Mouse (Mus musculus) testis, postnatal 10 days (tissue): Measurements from ENCODE around the gene Sh3kbp1.

ENCODE experiments used
- DNase-seq: peaks from one replicate; pipeline ENCODE4 v3.0.0; 2021; ENCODE audit warnings: low spot score

Gene Sh3kbp1

GRCm38 (mm10) chrX:159928165-159928564, 301.1 kb downstream of the Sh3kbp1 start:
- no peak for DNase-seq

GRCm38 (mm10) chrX:159928834-159929233, 301.8 kb downstream of the Sh3kbp1 start:
- DNase-seq = no peak

GRCm38 (mm10) chrX:159932027-159932426, 305.0 kb downstream of the Sh3kbp1 start:
- no peak for DNase-seq

DNA sequence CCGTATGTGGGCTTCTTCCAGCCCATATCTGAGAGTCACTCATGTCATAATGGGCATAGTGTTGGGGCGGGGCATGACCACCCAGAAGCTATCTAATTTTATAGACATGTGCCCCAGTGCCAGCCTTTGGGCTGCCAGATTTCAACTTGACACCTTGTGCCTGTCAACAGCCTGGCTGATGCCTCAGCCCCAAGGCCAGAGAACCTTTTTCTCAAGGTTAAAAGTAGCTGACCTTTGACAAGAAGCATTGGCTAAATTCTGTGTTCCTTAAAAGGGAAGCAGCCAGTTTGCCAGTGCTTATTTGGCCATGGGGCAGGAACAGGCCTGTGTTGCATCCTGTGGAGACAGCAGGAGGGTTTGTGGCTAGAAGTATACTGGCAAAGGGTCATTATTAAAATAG, 315.5 kb downstream of the Sh3kbp1 start:
- DNase-seq = no peak

GRCm38 (mm10) chrX:159943586-159943985, 316.5 kb downstream of the Sh3kbp1 start:
- no peak for DNase-seq

GRCm38 (mm10) chrX:159953546-159954429, 326.7 kb downstream of the Sh3kbp1 start:
- DNase-seq = no peak

DNA sequence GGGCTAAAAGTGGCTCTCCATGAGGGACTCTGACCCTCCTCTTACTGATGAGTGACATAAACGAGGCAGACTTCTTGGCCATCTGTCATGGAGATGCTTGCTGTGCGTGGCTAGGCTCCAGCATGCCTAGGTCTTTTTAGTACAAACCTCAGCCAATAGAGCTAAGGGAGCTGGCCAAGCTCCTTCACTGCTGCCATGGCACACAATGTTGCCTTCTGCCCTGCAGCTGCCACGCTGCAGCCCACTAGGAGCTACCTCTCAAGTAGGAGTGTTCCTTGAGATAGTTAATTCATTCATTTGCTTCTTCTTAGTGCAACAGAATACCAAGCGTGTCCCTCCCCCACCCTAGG, 327.3 kb downstream of the Sh3kbp1 start:
- no peak for DNase-seq

GRCm38 (mm10) chrX:159955433-159955832, 328.4 kb downstream of the Sh3kbp1 start:
- no peak for DNase-seq

- DNase-seq = no peak
Observed at GRCm38 (mm10) chrX:159961385-159961784, 334.3 kb downstream of the Sh3kbp1 start.

GRCm38 (mm10) chrX:159963273-159963672, 336.2 kb downstream of the Sh3kbp1 start:
- DNase-seq = peak; percentile 50

- no peak for DNase-seq
Observed at GRCm38 (mm10) chrX:159963925-159964324, 336.9 kb downstream of the Sh3kbp1 start.

DNA sequence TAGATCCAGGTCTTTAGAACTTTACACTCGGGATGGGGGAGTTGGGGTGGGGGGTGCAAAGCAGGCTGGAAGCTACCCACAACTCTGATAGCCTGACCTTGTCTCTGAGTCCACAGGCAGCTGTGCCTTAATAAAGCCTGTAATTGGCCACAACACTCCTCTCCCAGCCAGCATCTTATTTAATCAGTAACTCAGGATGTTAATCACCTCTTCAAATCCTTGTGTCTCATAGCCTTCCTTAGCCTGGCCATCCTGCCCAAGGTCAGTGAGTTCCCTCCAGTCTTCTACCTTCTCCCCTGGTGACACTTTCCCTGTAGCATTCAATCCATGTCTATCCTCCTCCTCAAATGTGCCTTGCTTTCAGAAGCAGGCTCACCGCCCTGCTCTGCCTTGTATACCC, 342.0 kb downstream of the Sh3kbp1 start:
- DNase-seq = no peak

- no peak for DNase-seq
Observed at GRCm38 (mm10) chrX:159971091-159971779, 344.2 kb downstream of the Sh3kbp1 start.

- no peak for DNase-seq
Observed at GRCm38 (mm10) chrX:159973730-159974129, 346.7 kb downstream of the Sh3kbp1 start.

DNA sequence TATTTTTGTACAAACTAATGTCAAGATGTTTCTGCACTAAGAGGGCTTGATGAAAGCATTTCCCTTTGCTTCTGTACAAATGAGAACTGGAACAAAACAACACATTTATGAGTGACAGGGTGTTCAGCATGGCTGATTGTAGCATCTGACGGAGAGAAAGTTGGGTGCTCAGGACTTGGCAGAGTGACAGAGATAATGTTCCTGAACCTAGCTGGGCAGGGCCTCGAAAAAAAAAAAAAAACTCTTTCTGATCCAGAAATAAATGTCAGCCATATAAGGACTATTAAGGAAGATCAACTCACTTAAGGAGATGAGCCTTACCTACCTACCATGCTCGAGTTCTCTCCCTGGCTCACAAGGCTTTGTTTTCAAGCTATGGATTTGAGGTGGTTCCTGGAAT, 349.2 kb downstream of the Sh3kbp1 start:
- no peak for DNase-seq

- DNase-seq = peak; percentile 66
Observed at GRCm38 (mm10) chrX:159988002-159988960, 361.2 kb downstream of the Sh3kbp1 start, which contains the start of gene Map3k15. TSS of gene Map3k15 (plus strand) at chrX:159988433.

DNA sequence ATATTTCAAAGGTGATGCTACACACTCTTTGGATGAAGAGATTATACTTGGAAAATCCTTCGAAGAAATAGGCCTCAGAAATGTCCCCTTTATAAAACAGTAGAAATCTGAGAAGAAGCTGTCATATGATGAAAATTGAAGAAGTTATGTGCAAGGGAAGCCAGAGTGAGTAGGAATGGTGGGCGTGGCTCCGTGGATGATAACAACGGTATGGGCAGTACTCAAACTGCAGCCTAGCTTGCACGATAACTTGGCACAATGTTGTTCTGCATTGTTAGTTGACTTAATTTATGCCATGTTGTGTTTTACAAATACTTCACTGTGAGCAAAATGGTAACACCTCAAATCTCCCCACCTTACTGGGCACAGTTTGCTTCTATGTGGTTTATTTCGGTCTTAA, 368.7 kb downstream of the Sh3kbp1 start:
- DNase-seq = no peak
